Mouse (Mus musculus) midbrain, postnatal 0 days (tissue): ENCODE measurements at regions not wholly inside any gene's neighbourhood (a gene's known extent, or its start where the extent isn't known, plus 50 kb on each side); places are given as distances from the start of the nearest gene placed in this dataset.

ENCODE experiments used
- ATAC-seq: fragments of 200-750 bp; cut with Nextera tagmentation; 2 replicates; pipeline ENCODE4 v1.8.0; 2017; ENCODE audit warnings: moderate number of reproducible peaks, mild to moderate bottlenecking, moderate TSS enrichment, moderate library complexity; ENCODE audit not compliant: low FRiP score
- DNase-seq: peaks from one replicate; pipeline ENCODE4 v3.0.0-alpha.2; 2015; ENCODE audit warnings: low spot score
- H3K27ac ChIP-seq: fragments of 300-500 bp; sonication (generic); 2 replicates; pipeline ENCODE4 v1.5.1; 2014; ENCODE audit warnings: low read depth, mild to moderate bottlenecking, low read length, mixed read lengths
- H3K27me3 ChIP-seq: fragments of 300-500 bp; sonication (generic); 2 replicates; pipeline ENCODE4 v1.6.1; 2014; ENCODE audit warnings: low read length, control low read depth, mixed read lengths; ENCODE audit not compliant: insufficient read depth
- H3K36me3 ChIP-seq: fragments of 300-500 bp; sonication (generic); 2 replicates; pipeline ENCODE4 v1.6.1; 2014; ENCODE audit warnings: low read length, control low read depth, mixed read lengths; ENCODE audit not compliant: insufficient read depth
- H3K4me1 ChIP-seq: fragments of 300-500 bp; sonication (generic); 2 replicates; pipeline ENCODE4 v1.6.1; 2014; ENCODE audit warnings: mild to moderate bottlenecking, control low read depth, antibody characterized with exemption, low read length, mixed read lengths; ENCODE audit not compliant: insufficient read depth
- H3K4me2 ChIP-seq: fragments of 300-500 bp; sonication (generic); 2 replicates; pipeline ENCODE4 v1.6.1; 2014; ENCODE audit warnings: low read depth, mild to moderate bottlenecking, low read length, mixed read lengths; ENCODE audit not compliant: poor library complexity, severe bottlenecking
- H3K4me3 ChIP-seq: fragments of 300-500 bp; sonication (generic); 2 replicates; pipeline ENCODE4 v1.5.1; 2014; ENCODE audit warnings: low read depth, mild to moderate bottlenecking, low read length, moderate library complexity
- H3K9ac ChIP-seq: fragments of 300-500 bp; sonication (generic); replicated peaks from 2 replicates; pipeline ENCODE4 v1.6.1; 2014; ENCODE audit warnings: mild to moderate bottlenecking, low read length, moderate library complexity, mixed read lengths; ENCODE audit not compliant: poor library complexity, severe bottlenecking
- H3K9me3 ChIP-seq: fragments of 300-500 bp; sonication (generic); 2 replicates; pipeline ENCODE4 v1.6.1; 2016; ENCODE audit warnings: low read length, control low read depth
- CTCF ChIP-seq: IDR thresholded peaks from 2 replicates; pipeline ENCODE4 v1.5.1; 2016; ENCODE audit warnings: antibody characterized with exemption, mild to moderate bottlenecking
- WGBS: fragments of 180-500 bp; shearing (Covaris S2); extraction: QIAGEN DNeasy Blood & Tissue Kit; methylation state at CpG from one replicate; pipeline ENCODE4 v1.1.7; 2014; 5-methylcytosine and 5-hydroxymethylcytosine counted together

- DNase-seq: no peak
- H3K4me3 ChIP-seq: no peak overlapping the region
- ATAC-seq: no peak; the same call in 1 of the 2 replicates
- no peak overlapping the region for H3K27ac ChIP-seq
- H3K4me1 ChIP-seq: no peaks in the 10 kb centered on the region
- H3K4me2 ChIP-seq: no peak overlapping the region
- H3K9me3 ChIP-seq: no peaks in the 10 kb centered on the region
- no peak overlapping the region for H3K9ac ChIP-seq
- no peaks in the 10 kb centered on the region for H3K36me3 ChIP-seq
- no peaks in the 10 kb centered on the region for H3K27me3 ChIP-seq
- no peak for TF ChIP-seq CTCF
- 83% methylated on average over 4 of the region's 4 CpGs for WGBS
Measured at GRCm38 (mm10) chr2:137758389-137758788, 498.0 kb upstream of the Btbd3 start.

GRCm38 (mm10) chr2:137757231-137758212 is 498.8 kb upstream of the Btbd3 start:
- H3K9ac ChIP-seq: no peak overlapping the region
- H3K9me3 ChIP-seq: no peaks in the 10 kb centered on the region
- no peaks in the 10 kb centered on the region for H3K4me1 ChIP-seq
- no peak overlapping the region for H3K4me3 ChIP-seq
- ATAC-seq: no peak
- no peak for TF ChIP-seq CTCF
- peak; percentile 28 for DNase-seq
- WGBS: 37% methylated on average over 13 of the region's 13 CpGs
- no peaks in the 10 kb centered on the region for H3K27me3 ChIP-seq
- H3K36me3 ChIP-seq: no peaks in the 10 kb centered on the region
- H3K27ac ChIP-seq: no peak overlapping the region
- no peak overlapping the region for H3K4me2 ChIP-seq

DNA sequence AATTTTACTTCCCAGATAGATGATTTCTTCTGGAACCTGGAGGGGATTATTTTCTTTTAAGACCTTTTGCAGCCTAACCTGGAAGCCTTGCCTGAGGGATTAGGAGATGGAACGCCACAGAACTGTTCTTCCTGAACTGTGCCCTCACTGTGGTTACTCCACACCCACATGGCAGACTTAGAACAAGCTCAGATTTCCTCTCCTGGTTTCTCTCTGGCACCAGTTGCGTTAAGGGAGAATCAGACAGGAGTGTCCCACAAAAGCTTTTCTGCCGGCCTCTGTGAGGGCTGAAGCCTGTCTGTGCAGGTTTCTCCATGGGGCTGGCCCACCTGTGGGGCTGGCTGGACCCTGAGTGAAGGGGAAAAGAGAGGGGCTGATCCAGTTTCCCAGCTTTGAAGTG is 500.1 kb upstream of the Btbd3 start:
- ATAC-seq (no peak), DNase-seq (no peak)
- no peak overlapping the region for H3K27ac ChIP-seq
- H3K27me3 ChIP-seq: no peaks in the 10 kb centered on the region
- no peaks in the 10 kb centered on the region for H3K9me3 ChIP-seq
- no peaks in the 10 kb centered on the region for H3K36me3 ChIP-seq
- H3K4me3 ChIP-seq: no peak overlapping the region
- no peak overlapping the region for H3K4me2 ChIP-seq
- whole genome bisulfite sequencing: 10% methylated on average over 3 of the region's 3 CpGs
- H3K9ac ChIP-seq: no peak overlapping the region
- H3K4me1 ChIP-seq: no peaks in the 10 kb centered on the region
- no peak for TF ChIP-seq CTCF

DNA sequence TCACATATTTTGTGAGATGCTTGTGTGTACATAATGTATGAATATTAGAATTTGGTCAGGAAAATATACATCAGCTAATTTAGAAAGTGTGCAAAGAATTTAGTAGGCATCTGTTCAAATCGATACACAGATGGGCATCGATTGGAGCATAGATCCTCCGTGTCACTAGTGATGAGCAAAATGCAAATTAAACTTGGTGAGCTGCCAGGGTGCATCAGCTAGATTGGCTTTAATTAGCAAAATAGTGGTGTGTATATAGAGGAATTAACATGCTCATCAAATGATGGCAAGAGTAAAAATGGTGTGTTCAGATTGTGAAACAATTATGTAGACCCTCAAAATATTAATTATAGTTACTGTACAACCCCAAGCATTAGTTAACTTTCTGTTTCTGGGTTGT is 501.9 kb upstream of the Btbd3 start:
- H3K9me3 ChIP-seq: no peaks in the 10 kb centered on the region
- no peak for TF ChIP-seq CTCF
- no peak overlapping the region for H3K4me2 ChIP-seq
- no peak overlapping the region for H3K9ac ChIP-seq
- no peak overlapping the region for H3K4me3 ChIP-seq
- WGBS: 76% methylated on average over 3 of the region's 3 CpGs
- no peaks in the 10 kb centered on the region for H3K4me1 ChIP-seq
- H3K27ac ChIP-seq: no peak overlapping the region
- H3K36me3 ChIP-seq: no peaks in the 10 kb centered on the region
- no peak for ATAC-seq
- H3K27me3 ChIP-seq: no peaks in the 10 kb centered on the region
- DNase-seq: no peak

DNA sequence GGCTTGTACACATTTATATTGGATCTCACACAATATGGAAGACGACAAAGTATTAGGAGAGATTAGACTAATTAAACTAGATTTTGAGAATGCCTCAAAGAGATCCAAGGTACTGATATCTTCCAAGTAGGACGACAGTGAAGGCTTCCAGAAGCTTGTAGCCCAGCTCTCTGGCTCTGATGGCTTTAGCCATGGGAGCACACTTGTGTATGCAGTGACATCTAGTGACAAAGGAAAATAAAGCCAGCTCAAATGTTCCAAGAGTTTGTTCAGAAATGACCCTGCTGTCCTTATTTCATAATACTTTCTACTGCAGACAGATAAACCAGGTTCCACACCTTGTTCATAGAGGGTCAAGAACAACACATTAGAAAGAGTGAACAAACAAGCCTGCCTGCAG is 524.0 kb upstream of the Btbd3 start:
- 0 out of 2 replicates have a peak, but pooled peaks have one; percentile 38 for ATAC-seq
- TF ChIP-seq CTCF: peak; percentile 89

DNA sequence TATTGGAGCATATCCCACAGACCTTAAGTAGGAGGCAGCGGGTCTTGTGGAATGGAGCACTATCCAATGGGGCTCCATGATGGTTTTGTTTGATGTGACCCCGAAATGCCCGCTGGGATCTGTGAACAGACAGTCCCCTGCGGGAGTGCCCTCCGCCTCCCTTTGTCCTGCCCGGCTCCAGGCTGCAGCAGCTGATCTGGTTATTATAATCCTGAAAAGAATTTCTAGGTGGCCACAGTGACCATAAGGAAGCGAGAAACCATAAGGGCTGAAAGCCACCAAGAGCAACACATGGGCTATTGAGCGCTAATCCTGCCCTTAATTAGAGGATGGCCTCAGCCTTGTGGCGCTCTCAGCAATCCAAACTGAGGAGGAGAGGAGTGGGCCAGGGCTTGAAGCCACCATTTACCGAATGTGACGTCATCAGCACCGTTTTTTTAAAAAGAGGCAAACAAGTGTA is 525.9 kb upstream of the Btbd3 start:
- Histone ChIP-seq H3K4me2 (no peak overlapping the region), H3K4me3 (no peak overlapping the region), H3K4me1 (peaks cover 5% of the 10 kb centered on the region; the same call in 1 of the 2 replicates), H3K9ac (no peak overlapping the region), H3K9me3 (no peaks in the 10 kb centered on the region), H3K27ac (no peak overlapping the region), H3K36me3 (no peaks in the 10 kb centered on the region), H3K27me3 (no peaks in the 10 kb centered on the region)
- no peak for TF ChIP-seq CTCF
- DNase-seq (peak; percentile 33), ATAC-seq (peak; percentile 57)
- WGBS: 24% methylated on average over 12 of the region's 12 CpGs

More for the DNA sequence above, 524.0 kb upstream of the Btbd3 start:
- Histone ChIP-seq H3K4me1 (peaks cover 5% of the 10 kb centered on the region; the same call in 1 of the 2 replicates), H3K27me3 (no peaks in the 10 kb centered on the region), H3K27ac (no peak overlapping the region), H3K4me3 (no peak overlapping the region), H3K36me3 (no peaks in the 10 kb centered on the region), H3K9ac (no peak overlapping the region), H3K9me3 (no peaks in the 10 kb centered on the region), H3K4me2 (no peak overlapping the region)
- WGBS: 4% methylated on average over 2 of the region's 2 CpGs
- peak; percentile 87 for DNase-seq
